Mouse (Mus musculus): Measurements from ENCODE around the gene Lyg2. TPM values are rescaled to one million over a fixed set of nuclear protein-coding genes. Genes with fewer than 3 reads are reported as not detected.
A peak's percentile ranks its signal among the peaks of the same experiment; 100 is the strongest.

Lyg2 gene
- polyA plus RNA-seq, 1 experiment from 2014 or later: not detected

GRCm38 (mm10) chr1:37931806-37932205 is 15.5 kb upstream of the Lyg2 start:
- H3K9ac ChIP-seq (ENCODE audit: low read depth, low read length): no peak overlapping the region
- H3K9me3 ChIP-seq (ENCODE audit: control insufficient read depth, low read length): no peaks in the 10 kb centered on the region
- H3K4me1 ChIP-seq (ENCODE audit: control insufficient read depth, insufficient read depth, low read length): no peaks in the 10 kb centered on the region
- no peak overlapping the region for H3K27ac ChIP-seq (ENCODE audit: low read depth, low read length)
- H3K27me3 ChIP-seq (ENCODE audit: control insufficient read depth, insufficient read depth, low read length): no peaks in the 10 kb centered on the region
- no peak overlapping the region for H3K4me2 ChIP-seq (replicated peaks; ENCODE audit: low read depth, low read length)
- H3K36me3 ChIP-seq (ENCODE audit: control insufficient read depth, insufficient read depth, low read length): no peaks in the 10 kb centered on the region
- WGBS: 19% methylated on average over 3 of the region's 3 CpGs
- 0 out of 2 replicates have a peak, but pooled peaks have one; percentile 20 for ATAC-seq (ENCODE audit: low FRiP score, low TSS enrichment)
- H3K4me3 ChIP-seq (ENCODE audit: low read length): no peak overlapping the region

DNA sequence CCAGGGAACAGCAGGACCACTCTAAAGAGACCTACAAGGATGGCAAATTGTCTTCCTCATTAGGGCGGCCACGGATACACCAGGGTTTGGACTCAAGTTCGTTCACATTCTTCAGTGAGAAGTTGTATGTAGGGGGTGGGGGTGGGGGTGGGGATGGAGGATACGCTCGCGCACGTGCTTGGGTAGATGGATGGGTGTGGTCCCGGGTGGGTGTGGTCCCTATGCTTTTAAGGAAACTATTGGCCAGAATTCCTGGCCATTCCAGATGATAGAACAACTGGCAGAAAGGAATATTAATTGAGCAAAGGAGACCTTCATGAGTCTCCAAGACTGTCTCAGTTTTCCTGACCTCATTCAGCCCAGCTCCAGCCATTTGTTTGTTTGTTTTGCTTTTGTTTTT is 9.7 kb upstream of the Lyg2 start:
- no peak overlapping the region for H3K4me3 ChIP-seq (ENCODE audit: low read length)
- no peak overlapping the region for H3K27ac ChIP-seq (ENCODE audit: low read depth, low read length)
- WGBS: 73% methylated on average over 8 of the region's 8 CpGs
- no peak for ATAC-seq (ENCODE audit: low FRiP score, low TSS enrichment)
- H3K4me2 ChIP-seq (replicated peaks; ENCODE audit: low read depth, low read length): no peak overlapping the region
- no peaks in the 10 kb centered on the region for H3K36me3 ChIP-seq (ENCODE audit: control insufficient read depth, insufficient read depth, low read length)
- no peaks in the 10 kb centered on the region for H3K9me3 ChIP-seq (ENCODE audit: control insufficient read depth, low read length)
- no peaks in the 10 kb centered on the region for H3K4me1 ChIP-seq (ENCODE audit: control insufficient read depth, insufficient read depth, low read length)
- H3K9ac ChIP-seq (ENCODE audit: low read depth, low read length): no peak overlapping the region
- no peaks in the 10 kb centered on the region for H3K27me3 ChIP-seq (ENCODE audit: control insufficient read depth, insufficient read depth, low read length)

GRCm38 (mm10) chr1:37922536-37922935 is 6.2 kb upstream of the Lyg2 start:
- H3K4me3 ChIP-seq (ENCODE audit: low read length): no peak overlapping the region
- no peaks in the 10 kb centered on the region for H3K27me3 ChIP-seq (ENCODE audit: control insufficient read depth, insufficient read depth, low read length)
- H3K9me3 ChIP-seq (ENCODE audit: control insufficient read depth, low read length): no peaks in the 10 kb centered on the region
- no peaks in the 10 kb centered on the region for H3K4me1 ChIP-seq (ENCODE audit: control insufficient read depth, insufficient read depth, low read length)
- no peak overlapping the region for H3K27ac ChIP-seq (ENCODE audit: low read depth, low read length)
- no peak for ATAC-seq (ENCODE audit: low FRiP score, low TSS enrichment)
- no peak overlapping the region for H3K9ac ChIP-seq (ENCODE audit: low read depth, low read length)
- H3K4me2 ChIP-seq (replicated peaks; ENCODE audit: low read depth, low read length): no peak overlapping the region
- no peaks in the 10 kb centered on the region for H3K36me3 ChIP-seq (ENCODE audit: control insufficient read depth, insufficient read depth, low read length)
- 36% methylated on average over 8 of the region's 8 CpGs for WGBS

DNA sequence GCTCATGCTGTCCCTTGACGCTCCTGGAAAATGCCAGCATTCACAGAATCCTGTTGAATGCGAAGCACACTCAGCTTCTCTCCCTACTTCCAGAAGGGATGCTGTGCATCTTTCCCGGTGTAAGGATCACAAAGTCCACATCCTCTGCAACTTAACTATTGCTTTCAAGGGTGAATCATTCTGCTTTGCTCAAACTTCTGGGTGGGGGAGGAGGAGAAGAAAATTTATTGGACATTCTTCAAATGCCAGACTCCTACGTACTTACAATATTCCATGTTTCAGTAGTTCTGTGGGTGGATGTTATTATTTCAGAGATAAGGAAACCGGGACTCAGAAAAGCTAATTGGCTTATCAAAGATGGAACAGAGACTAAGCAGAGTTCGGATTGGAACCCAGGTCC is 1.8 kb upstream of the Lyg2 start:
- Histone ChIP-seq H3K27ac (ENCODE audit: low read depth, low read length) (no peak overlapping the region), H3K27me3 (ENCODE audit: control insufficient read depth, insufficient read depth, low read length) (no peaks in the 10 kb centered on the region), H3K9ac (ENCODE audit: low read depth, low read length) (no peak overlapping the region), H3K4me1 (ENCODE audit: control insufficient read depth, insufficient read depth, low read length) (no peaks in the 10 kb centered on the region), H3K4me3 (ENCODE audit: low read length) (no peak overlapping the region), H3K36me3 (ENCODE audit: control insufficient read depth, insufficient read depth, low read length) (no peaks in the 10 kb centered on the region), H3K9me3 (ENCODE audit: control insufficient read depth, low read length) (no peaks in the 10 kb centered on the region), H3K4me2 (replicated peaks; ENCODE audit: low read depth, low read length) (no peak overlapping the region)
- no peak for ATAC-seq (ENCODE audit: low FRiP score, low TSS enrichment)
- WGBS: 60% methylated on average over 6 of the region's 6 CpGs

DNA sequence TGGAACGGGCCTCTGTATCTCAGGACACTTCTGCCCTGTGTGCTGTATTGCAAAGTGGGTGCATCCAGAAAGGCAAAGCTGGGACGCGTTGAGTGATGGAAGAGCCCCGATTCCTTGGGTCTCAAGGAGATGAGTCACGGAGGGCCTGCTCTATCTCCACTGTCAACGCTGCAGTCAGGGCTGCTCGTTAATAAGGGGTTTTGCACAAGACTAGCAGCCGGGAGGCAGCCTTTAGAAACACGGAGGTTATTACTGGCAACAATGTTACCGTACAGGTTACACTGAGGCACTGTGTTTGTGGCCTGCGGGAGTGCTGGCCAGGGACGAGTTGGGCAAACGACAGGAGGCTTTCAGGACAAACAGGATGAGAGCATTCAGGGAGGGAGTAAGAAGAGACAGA is 1.4 kb upstream of the Lyg2 start:
- no peak overlapping the region for H3K4me3 ChIP-seq (ENCODE audit: low read length)
- ATAC-seq (ENCODE audit: low FRiP score, low TSS enrichment): no peak
- H3K9ac ChIP-seq (ENCODE audit: low read depth, low read length): no peak overlapping the region
- H3K9me3 ChIP-seq (ENCODE audit: control insufficient read depth, low read length): no peaks in the 10 kb centered on the region
- no peak overlapping the region for H3K27ac ChIP-seq (ENCODE audit: low read depth, low read length)
- no peaks in the 10 kb centered on the region for H3K4me1 ChIP-seq (ENCODE audit: control insufficient read depth, insufficient read depth, low read length)
- no peak overlapping the region for H3K4me2 ChIP-seq (replicated peaks; ENCODE audit: low read depth, low read length)
- H3K27me3 ChIP-seq (ENCODE audit: control insufficient read depth, insufficient read depth, low read length): no peaks in the 10 kb centered on the region
- WGBS: 71% methylated on average over 13 of the region's 13 CpGs
- H3K36me3 ChIP-seq (ENCODE audit: control insufficient read depth, insufficient read depth, low read length): no peaks in the 10 kb centered on the region

- H3K27ac ChIP-seq (ENCODE audit: low read depth, low read length): no peak overlapping the region
- no peak overlapping the region for H3K4me2 ChIP-seq (replicated peaks; ENCODE audit: low read depth, low read length)
- H3K9me3 ChIP-seq (ENCODE audit: control insufficient read depth, low read length): no peaks in the 10 kb centered on the region
- no peak overlapping the region for H3K4me3 ChIP-seq (ENCODE audit: low read length)
- no peaks in the 10 kb centered on the region for H3K36me3 ChIP-seq (ENCODE audit: control insufficient read depth, insufficient read depth, low read length)
- WGBS: 80% methylated on average over 2 of the region's 2 CpGs
- no peaks in the 10 kb centered on the region for H3K4me1 ChIP-seq (ENCODE audit: control insufficient read depth, insufficient read depth, low read length)
- no peaks in the 10 kb centered on the region for H3K27me3 ChIP-seq (ENCODE audit: control insufficient read depth, insufficient read depth, low read length)
- ATAC-seq (ENCODE audit: low FRiP score, low TSS enrichment): no peak
- H3K9ac ChIP-seq (ENCODE audit: low read depth, low read length): no peak overlapping the region
These were observed 3.5 kb downstream of the Lyg2 start for GRCm38 (mm10) chr1:37912751-37913150.

GRCm38 (mm10) chr1:37903178-37903577 is 13.1 kb downstream of the Lyg2 start:
- no peak overlapping the region for H3K4me3 ChIP-seq (ENCODE audit: low read length)
- no peak for ATAC-seq (ENCODE audit: low FRiP score, low TSS enrichment)
- H3K4me1 ChIP-seq (ENCODE audit: control insufficient read depth, insufficient read depth, low read length): no peaks in the 10 kb centered on the region
- H3K36me3 ChIP-seq (ENCODE audit: control insufficient read depth, insufficient read depth, low read length): peaks cover 14% of the 10 kb centered on the region
- H3K9ac ChIP-seq (ENCODE audit: low read depth, low read length): no peak overlapping the region
- H3K27ac ChIP-seq (ENCODE audit: low read depth, low read length): no peak overlapping the region
- H3K9me3 ChIP-seq (ENCODE audit: control insufficient read depth, low read length): no peaks in the 10 kb centered on the region
- H3K4me2 ChIP-seq (replicated peaks; ENCODE audit: low read depth, low read length): no peak overlapping the region
- 20% methylated on average over 6 of the region's 6 CpGs for WGBS
- H3K27me3 ChIP-seq (ENCODE audit: control insufficient read depth, insufficient read depth, low read length): no peaks in the 10 kb centered on the region

DNA sequence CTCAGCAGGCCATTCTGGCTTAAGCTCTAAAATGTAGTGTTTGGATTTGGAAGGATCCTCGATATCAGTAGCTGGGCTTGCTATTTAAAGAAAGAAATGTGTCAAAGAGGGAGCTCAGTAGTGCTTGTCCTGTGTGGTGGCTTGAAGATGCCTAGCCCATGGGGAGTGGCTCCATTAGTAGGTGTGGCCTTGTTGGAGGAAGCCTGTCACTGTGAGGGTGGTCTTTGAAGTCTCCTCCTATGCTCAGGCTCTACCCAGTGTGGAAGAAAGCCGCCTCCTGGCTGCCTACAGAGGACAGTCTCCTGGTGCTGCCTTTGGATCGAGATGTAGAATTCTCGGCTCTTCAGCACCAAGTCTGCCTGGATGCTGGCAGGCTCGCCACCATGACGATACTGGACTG is 16.0 kb downstream of the Lyg2 start:
- no peak for ATAC-seq (ENCODE audit: low FRiP score, low TSS enrichment)
- WGBS: 52% methylated on average over 6 of the region's 6 CpGs
- no peaks in the 10 kb centered on the region for H3K27me3 ChIP-seq (ENCODE audit: control insufficient read depth, insufficient read depth, low read length)
- no peak overlapping the region for H3K4me2 ChIP-seq (replicated peaks; ENCODE audit: low read depth, low read length)
- H3K4me1 ChIP-seq (ENCODE audit: control insufficient read depth, insufficient read depth, low read length): no peaks in the 10 kb centered on the region
- no peak overlapping the region for H3K27ac ChIP-seq (ENCODE audit: low read depth, low read length)
- no peaks in the 10 kb centered on the region for H3K9me3 ChIP-seq (ENCODE audit: control insufficient read depth, low read length)
- no peak overlapping the region for H3K4me3 ChIP-seq (ENCODE audit: low read length)
- H3K36me3 ChIP-seq (ENCODE audit: control insufficient read depth, insufficient read depth, low read length): peaks cover 35% of the 10 kb centered on the region
- H3K9ac ChIP-seq (ENCODE audit: low read depth, low read length): no peak overlapping the region

DNA sequence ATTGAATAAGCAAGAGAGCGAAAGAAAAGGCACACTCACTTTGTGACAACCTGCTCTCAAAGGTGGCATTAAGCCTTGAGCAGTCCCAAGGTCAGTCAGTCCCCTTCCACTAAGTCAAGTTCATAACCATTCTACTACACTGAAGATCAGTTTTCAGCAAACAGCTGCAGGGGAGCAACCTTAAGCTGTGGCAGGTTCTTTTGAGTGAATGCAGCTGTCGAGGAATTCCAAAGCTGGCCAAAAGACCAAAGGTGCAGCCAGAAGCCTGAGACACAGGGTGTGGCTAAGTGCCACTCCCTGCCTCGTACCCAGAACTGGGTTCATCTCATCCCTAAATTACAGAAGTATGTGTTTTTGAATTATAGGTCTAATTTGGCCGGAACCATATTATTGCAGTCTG is 16.5 kb downstream of the Lyg2 start:
- no peak overlapping the region for H3K9ac ChIP-seq (ENCODE audit: low read depth, low read length)
- H3K27ac ChIP-seq (ENCODE audit: low read depth, low read length): no peak overlapping the region
- 76% methylated on average over 4 of the region's 4 CpGs for WGBS
- H3K27me3 ChIP-seq (ENCODE audit: control insufficient read depth, insufficient read depth, low read length): no peaks in the 10 kb centered on the region
- H3K9me3 ChIP-seq (ENCODE audit: control insufficient read depth, low read length): no peaks in the 10 kb centered on the region
- no peak overlapping the region for H3K4me2 ChIP-seq (replicated peaks; ENCODE audit: low read depth, low read length)
- no peak overlapping the region for H3K4me3 ChIP-seq (ENCODE audit: low read length)
- H3K36me3 ChIP-seq (ENCODE audit: control insufficient read depth, insufficient read depth, low read length): peaks cover 40% of the 10 kb centered on the region
- no peak for ATAC-seq (ENCODE audit: low FRiP score, low TSS enrichment)
- H3K4me1 ChIP-seq (ENCODE audit: control insufficient read depth, insufficient read depth, low read length): no peaks in the 10 kb centered on the region

GRCm38 (mm10) chr1:37894606-37895005 is 21.7 kb downstream of the Lyg2 start:
- H3K9ac ChIP-seq (ENCODE audit: low read depth, low read length): no peak overlapping the region
- H3K4me1 ChIP-seq (ENCODE audit: control insufficient read depth, insufficient read depth, low read length): peaks cover 7% of the 10 kb centered on the region
- no peaks in the 10 kb centered on the region for H3K9me3 ChIP-seq (ENCODE audit: control insufficient read depth, low read length)
- H3K27ac ChIP-seq (ENCODE audit: low read depth, low read length): no peak overlapping the region
- no peak overlapping the region for H3K4me2 ChIP-seq (replicated peaks; ENCODE audit: low read depth, low read length)
- H3K36me3 ChIP-seq (ENCODE audit: control insufficient read depth, insufficient read depth, low read length): peaks cover 42% of the 10 kb centered on the region
- H3K4me3 ChIP-seq (ENCODE audit: low read length): no peak overlapping the region
- H3K27me3 ChIP-seq (ENCODE audit: control insufficient read depth, insufficient read depth, low read length): no peaks in the 10 kb centered on the region
- no peak for ATAC-seq (ENCODE audit: low FRiP score, low TSS enrichment)

All from kidney, embryonic 14.5 days (tissue).